Mouse (Mus musculus) frontal cortex, adult (tissue): ENCODE data around the gene Phactr3.

Experiments
- ATAC-seq: cut with Nextera tagmentation; 2 replicates; pipeline ENCODE4 v1.9.2; 2017; ENCODE audit warnings: mild to moderate bottlenecking, moderate library complexity, mixed read lengths; ENCODE audit not compliant: low TSS enrichment

The Phactr3 gene

DNA sequence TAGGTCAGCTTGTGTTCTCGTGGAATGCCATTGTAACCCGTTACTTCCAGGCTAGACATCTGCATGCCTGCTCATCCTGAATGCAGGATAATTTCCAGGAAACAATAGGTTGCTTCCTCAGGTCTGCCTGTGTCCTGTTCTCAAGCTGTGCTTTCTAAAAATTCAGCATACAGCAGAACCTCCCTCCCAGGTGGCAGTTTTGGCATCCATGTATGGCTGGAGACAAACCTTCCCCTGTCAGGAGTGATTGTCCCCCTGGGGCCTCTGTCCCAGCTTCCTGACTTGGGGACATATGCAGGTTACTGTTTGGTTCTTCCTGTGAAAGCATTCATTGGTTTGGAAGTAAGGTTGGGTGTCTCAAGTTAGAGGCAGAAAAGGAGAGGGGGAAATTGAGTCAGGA is 74.7 kb downstream of the Phactr3 start:
- no peak for ATAC-seq

DNA sequence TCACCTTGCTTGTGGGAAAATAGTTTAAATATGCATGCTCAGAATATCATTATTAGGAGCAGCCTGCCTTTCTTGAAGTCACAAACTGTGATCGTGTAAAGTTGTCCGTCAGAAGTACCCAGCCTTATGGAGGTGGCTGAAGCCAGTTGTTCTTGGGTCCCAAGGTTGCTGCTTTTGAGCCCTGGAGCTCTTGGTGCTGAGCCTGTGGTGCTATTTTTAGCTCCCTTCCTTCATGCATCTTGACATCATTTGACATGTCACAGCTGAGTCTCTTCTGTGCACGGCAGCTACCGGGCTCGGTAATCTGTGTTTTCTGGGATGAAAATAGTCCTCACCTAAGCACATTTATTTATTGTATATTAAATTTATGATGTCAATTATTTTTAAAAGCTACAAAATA is 76.1 kb downstream of the Phactr3 start:
- no peak for ATAC-seq

DNA sequence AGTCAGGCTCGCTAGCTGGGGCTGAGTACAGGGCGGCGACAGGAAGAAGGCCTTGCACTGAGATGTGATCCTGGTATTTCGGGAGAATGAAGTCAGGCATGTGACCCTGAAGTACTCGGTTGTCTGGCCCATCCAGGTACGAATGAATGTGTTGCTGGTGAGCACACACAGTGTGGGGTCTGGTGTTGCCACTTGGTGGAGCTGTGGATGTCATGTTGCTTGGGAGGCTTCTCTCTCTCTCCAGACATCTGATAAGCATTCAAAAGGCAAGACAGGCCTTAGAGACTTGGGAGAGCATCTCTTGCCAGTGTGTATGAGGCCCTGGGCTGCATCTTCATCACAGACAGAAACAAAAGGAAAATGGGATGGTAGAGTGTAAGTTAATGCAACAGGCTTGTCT is 77.3 kb downstream of the Phactr3 start:
- ATAC-seq, result 0 out of 2 replicates have a peak, but pooled peaks have one; percentile 20

DNA sequence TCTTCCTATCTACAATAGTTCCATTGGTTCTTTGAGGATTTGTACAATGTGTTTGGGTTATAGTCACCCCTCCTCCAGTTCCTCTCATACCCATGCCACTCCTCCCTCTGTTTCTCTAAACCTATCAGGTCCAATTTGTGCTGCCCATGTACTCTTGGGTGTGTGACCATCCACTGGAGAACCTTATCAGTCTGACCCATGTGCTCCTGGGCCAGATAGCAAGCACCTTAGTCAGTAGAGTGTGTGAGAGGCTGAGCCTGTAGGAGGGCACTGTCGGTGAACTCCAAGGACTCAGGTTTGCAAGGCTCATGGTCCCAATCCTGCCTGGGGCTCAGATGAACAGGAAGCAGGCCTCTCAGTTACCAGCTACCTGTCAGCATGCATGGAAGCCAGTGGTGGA is 78.8 kb downstream of the Phactr3 start:
- no peak for ATAC-seq

DNA sequence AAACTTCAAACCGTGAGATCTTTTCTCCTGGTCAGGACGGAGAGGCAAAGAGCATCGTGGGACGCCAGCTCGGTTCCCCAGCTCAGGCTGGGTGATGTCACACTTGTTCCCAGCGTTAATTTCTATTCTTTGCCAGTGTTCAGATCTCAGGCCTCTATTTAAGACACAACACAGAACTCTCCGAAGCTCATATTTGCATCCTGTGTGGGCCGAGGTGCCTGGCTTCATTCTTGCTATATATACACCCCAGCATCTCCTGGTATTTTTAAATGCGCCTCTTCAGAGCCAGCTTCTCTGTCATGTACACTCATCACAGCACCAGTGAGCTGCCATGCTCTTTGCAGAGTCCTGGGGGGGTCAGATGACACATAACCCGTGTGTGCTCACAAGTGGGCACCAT is 85.7 kb downstream of the Phactr3 start:
- ATAC-seq, result peak; percentile 75

DNA sequence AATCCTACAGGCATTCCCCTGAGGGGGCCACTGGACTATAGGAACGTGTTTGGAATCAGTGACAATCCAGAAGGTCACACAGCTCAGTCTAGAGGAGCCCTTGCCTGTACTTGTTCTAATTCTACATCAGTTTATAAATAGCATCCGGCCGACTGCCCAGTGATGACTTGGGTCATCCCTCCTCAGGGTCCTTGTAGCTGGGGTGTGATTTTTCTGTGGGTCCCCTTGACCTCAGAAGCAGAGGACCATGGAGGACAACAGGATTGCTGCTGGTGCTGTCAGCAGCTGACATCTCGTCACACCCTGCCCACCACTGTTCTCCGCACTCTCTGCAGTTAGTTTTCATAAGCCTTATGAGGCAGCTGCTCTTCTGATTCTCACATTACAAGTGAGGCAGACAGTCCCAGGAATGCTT is 89.4 kb downstream of the Phactr3 start:
- peak; percentile 59 for ATAC-seq

DNA sequence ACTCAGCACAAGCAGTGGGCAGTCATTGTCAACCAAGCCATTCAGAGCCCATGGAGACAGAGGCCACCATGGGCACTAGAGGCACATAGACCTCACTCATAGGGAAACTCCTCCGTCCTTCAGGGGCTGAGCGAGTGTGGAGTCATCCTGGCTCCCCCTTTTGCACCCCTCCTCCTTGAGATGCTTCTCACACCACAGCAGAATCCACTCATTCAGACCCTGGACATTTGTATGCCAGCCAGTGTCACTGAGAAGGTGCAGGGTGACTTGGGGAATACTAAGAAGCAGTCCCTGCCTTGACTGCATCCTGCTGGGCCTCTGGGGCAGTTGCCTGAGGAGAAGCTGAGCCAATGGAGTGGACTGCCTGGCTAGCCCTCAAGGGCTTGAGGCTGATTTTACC is 95.1 kb downstream of the Phactr3 start:
- 0 out of 2 replicates have a peak, but pooled peaks have one; percentile 14 for ATAC-seq

DNA sequence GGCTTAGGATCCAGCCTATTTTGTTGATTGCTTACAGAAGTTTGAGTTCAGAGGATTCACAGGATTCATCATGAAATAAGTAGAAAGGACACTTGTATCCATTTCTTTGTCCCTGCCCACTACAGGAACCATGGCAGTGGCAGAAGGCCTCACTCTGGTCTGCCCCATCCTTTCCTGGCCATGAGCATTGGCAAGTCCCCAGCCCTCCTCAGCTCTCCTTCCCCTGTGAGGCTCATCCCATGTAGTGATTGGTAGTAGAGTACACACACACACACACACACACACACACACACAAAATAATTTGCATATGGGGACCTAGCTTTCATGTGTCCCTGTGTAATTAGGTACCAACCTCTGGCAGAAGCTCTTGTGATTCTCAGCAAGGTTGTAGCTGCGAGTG is 95.8 kb downstream of the Phactr3 start:
- no peak for ATAC-seq

DNA sequence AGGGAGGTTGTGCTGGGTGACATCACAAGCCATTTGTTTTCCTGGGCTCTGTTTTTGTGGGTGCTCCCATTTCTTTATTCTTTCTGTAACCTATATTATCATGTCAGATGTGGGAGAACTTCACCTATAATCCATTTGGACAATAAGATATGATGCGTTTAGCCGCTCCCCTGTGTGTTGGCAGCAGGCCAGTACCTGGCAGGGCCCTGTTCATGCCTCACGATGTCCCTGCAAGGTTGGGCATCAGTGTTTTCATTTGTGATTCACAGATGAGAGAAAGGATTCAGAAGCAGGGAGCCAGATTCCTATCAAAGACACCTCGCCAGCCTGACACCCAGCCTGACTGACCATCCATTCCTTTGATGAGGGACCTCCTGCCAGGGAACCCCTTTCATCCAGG is 99.7 kb downstream of the Phactr3 start:
- no peak for ATAC-seq

DNA sequence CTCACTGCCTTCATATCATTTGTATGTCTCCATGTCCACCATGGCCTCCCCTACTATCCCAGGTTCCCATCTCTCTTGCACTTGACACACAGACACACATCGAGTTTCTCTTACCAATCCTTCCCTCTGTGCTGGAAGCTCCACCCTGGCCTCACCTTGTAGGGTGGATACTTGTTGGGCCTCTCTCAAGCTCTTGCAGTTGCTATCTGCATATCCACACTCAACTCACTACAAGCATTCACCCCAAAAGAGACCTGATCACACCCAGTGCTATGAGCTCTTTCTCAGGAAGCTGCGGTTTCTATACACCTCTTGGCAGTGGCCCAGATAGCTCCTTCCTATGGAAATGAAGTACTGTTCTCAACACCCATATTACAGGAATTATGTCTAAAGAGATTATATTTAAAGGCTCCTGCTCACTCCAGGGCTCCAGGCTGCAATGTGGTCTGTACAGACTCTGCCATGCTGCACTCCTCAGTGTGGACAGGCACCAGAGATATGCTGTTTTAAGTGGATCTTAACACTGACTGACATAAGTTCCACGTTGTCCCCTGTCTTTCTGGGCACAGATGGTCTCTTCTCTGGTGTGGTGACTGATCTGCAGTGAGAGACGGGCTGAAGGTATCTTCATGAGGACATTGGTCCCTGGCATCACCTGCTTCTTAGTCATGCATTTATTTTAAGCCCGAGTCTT is 100.8 kb downstream of the Phactr3 start:
- ATAC-seq, result peak; percentile 52

DNA sequence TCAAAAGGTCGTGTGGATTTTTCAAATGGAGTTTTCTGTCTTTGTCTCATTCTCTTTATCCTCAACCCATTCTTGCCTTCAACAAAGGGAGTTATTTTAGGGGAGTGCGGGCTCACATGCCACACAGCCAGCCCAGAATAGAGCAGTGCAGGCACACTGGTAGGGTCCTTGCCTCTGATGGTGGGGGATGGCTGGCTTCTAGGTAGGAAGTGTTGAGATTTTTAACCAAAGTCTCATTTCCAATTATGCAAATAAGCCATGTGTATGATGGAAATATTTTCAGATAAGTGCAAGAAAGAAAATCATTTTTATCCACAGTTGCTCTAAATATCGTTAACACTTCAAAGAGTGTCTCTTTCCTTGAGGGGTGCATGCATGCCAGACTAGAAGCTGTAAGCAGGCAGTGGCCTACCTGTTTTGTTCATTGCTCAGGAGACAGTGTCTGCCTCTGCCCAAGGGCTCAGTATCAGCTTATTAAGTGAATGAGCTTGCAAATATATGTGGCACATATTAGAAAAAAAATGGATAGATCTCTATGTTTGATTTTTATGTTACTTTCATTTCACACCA is 101.5 kb downstream of the Phactr3 start:
- peak; percentile 64 for ATAC-seq

DNA sequence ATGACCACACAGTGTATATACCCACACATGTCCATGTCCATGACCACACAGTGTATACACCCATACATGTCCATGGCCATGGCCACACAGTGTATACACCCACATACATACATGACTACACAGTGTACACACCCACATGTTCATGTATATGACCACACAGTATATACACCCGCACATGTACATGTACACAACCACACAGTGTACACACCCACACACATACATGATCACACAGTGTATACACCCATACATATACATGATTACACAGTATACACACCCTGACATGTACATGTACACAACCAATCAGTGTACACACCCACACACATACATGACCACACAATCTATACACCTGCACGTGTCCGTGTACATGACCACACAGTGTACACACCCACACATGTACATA is 102.2 kb downstream of the Phactr3 start:
- no peak for ATAC-seq

DNA sequence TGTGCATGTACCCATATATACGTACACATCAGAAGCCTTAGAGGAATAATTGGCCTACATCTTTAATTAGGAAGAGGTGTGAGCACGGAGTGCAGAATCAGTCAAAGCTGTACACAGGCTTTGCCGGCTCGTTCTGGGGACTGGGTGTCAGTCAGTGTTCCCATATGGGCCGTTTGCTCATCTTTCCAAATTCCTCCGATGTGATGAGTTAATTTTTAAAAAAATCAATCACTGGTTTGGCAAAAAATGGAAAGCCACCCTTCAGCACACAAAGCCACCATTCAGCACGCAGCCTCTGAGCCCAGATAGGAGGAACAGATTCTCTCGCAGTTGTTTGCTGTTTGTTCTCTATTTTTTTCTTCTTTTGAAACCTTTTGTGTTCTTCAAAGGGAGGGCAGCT is 110.5 kb downstream of the Phactr3 start:
- no peak for ATAC-seq

DNA sequence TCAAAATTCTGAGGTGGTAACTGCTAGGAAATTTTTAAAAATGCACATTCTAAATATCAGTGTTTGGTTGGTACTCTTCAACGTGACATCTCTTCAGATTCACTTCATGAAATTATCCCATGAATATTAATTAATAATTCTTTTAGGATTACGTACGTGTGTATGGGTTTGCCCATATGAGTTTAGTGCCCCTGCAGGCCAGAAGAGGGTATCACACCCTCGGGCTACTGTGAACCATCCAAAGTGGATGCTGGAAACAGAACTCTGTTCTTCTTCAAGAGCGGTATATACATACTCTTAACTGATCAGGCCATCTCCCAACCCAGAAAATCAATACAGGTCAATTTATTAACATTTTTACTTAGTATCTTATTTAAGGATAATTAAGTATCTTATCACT is 114.7 kb downstream of the Phactr3 start:
- ATAC-seq, result no peak

DNA sequence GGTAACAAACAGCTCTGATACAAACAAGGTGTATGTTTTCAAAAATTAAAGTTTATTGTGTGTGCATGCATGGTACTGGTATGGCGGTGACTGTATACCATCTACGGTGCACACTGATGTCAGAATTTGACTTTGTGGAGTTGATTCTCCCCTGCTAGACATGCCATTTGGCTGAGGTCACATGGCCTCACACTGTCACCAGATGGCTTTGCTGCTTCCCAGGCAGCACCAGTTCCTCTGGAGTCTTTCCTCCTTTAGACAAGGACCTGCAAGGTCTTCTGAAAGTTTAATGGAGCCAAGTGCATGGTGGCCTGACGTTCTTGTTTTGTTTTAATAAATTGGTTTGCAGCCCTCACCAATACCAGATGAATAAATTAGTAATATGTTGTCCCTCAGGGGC is 118.3 kb downstream of the Phactr3 start:
- ATAC-seq, result no peak

DNA sequence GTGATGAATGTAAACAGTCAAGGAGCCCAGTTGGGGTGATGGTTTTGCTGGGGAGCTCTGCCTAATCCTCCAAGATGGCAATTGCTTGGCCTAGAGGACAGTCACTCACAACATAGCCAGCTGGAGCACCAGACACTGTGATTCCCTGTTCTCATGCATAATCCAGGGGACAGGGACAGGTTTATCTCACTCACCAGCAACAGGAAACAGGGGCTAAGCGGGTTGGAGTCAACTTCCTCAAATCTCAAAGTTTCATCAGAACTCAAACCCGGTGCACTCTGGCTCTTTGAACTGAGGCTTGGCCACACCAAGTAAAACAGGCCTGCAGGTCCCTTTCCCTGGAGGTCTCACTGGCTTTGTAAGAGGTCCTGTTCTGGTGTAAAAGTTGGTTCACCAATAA is 119.7 kb downstream of the Phactr3 start:
- ATAC-seq, result no peak

DNA sequence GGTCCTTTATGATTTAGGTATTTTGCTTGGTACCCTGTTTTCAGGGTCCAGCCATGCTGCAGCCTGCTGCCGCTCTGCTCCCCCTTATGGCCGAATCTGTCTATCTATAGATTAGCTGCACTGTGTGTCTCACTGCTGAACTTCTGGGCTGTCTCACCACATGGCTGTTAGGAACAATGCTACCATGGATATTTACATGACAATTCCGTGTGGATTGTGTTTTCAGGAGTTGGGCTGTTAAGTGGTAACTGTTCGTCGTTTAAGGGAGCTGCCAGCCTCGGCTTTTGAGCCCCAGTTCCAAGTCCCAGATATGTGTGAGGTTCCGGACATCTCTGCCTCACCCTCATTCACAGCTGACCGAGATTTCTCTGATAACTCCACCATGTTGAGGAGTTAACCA is 122.1 kb downstream of the Phactr3 start:
- ATAC-seq, result no peak

DNA sequence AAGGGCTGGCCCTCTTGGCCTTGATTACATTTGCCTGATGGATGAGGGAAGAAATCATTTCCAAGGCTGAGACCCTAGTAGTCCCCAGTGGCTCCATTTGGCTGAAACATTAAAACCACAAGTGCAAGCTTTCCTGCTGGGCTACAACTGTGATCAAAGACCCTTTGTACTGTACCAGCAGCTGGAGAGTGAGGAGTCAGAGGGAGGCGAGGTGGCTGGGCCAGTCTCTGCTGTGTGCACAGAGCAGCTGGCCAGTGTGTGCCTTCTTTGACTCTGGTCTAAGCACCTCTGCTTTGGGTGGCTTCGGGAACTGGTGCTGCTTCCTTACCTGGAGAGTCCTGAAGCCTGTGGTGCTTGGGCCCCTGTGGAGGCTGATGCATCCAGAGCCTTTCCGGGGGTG is 122.6 kb downstream of the Phactr3 start:
- ATAC-seq, result peak; percentile 33; the same call in 1 of the 2 replicates

DNA sequence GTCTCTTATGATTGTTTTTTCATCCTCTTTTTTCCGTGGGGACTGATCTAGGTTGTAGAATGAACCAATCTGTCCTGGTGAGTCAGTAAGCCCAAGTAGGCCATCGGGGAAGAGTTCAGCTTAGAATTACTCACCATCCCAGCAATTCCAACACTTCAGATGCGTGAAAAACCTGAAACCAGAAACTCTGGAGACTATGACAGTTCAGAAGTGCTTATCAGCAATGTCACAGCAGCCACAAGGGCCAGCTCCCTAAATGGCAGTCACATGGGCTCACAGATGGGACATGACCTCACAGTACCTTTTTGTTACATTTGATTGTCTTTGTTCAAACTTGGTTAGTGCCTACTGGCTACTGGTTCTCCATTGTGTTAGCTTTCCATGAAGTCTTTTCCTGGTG is 124.2 kb downstream of the Phactr3 start:
- peak; percentile 29; the same call in 1 of the 2 replicates for ATAC-seq

DNA sequence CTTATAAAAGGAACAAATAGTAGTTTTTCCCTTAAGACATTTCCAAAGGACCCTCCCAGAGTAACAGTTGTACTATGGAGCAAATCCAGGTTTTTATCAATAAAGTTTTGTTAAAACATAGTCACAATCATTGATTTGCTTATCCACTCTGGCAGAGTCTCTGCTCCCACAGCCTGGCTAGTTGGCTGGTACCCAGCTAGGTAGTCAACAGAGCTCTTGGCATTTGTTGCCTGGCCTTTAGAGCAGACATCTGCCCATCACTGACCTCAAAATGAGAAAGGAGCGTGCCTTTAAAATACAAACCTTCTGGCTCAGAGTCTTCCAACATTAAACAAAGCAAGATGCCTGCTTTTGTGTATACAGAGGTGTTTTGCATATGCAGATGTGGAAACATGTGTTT is 126.1 kb downstream of the Phactr3 start:
- no peak for ATAC-seq

DNA sequence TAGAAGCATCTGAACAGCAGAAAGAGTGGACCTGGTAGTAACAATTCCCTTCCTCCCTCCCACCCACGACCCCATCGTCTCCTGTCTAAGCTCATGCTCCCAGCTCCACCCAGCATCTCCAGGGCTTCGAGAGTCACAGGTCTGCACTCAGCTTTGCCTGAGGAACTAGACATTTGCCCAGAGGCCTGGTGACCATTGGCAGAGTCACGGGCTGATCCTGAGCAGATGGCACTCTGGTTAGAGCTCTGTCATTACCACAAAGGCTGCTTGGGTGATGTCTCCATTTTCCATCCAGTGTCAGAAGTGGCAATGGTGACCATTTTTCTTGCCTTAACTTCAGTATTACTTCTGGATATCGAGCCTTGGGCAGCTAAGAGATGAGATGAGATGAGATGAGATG is 127.1 kb downstream of the Phactr3 start:
- ATAC-seq, result no peak

DNA sequence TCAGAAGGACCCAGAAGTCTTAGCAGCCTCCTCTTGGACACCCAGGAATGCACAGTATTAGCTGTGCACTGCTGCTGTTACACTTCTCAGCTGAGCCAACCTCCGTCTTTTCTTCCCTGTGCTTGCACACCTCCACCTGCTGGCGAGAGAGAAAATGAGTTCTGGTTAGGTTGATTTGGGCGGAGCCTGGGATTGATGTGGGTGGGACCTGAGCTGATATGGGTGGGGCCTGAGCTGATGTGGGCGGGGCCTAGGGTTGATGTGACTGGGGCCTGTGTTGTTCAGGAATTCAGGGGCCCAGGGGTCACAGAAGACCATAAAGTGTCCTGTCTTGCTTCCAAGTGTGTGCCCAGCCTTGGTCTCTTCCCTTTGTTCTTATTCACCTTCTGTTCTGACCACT is 128.0 kb downstream of the Phactr3 start:
- ATAC-seq, result no peak

DNA sequence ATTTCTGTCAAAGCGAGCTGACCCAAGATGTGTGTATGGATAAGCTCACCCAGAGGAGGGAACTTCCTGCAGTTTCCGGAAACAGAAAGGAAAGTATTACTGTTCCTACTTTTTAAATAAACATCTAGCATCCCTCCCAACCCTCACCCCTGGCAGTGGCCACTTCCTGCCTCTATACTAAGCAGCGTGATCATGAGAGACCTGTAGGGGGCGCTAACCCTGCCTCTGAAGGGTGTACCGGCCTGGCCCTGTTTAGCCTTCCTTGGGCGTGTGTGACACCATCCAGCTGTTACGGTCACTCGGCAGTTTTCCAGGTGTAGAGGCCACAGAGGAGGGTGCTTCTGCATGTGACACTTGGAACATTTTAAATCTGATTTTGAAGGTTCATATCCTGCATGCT is 128.5 kb downstream of the Phactr3 start:
- no peak for ATAC-seq
